Mouse (Mus musculus) frontal cortex, postnatal 36 days (tissue): Measurements from ENCODE around the gene Smarcc2.
A peak's percentile ranks its signal among the peaks of the same experiment; 100 is the strongest.
"Not testable (repeated sequence)": the region's sequence is repeated elsewhere in the genome, so short reads cannot be mapped to it uniquely, and the experiment has no call there.

ENCODE experiments used
- DNase-seq, 2 experiments: peaks; one replicate each; pipeline ENCODE4 v3.0.0; 2022; ENCODE audit warnings: low spot score in 2 of 2

The Smarcc2 gene

GRCm38 (mm10) chr10:128442718-128443117 is 16.3 kb upstream of the Smarcc2 start:
- DNase-seq: no peak

GRCm38 (mm10) chr10:128444354-128444753 is 14.7 kb upstream of the Smarcc2 start:
- DNase-seq: no peak

DNA sequence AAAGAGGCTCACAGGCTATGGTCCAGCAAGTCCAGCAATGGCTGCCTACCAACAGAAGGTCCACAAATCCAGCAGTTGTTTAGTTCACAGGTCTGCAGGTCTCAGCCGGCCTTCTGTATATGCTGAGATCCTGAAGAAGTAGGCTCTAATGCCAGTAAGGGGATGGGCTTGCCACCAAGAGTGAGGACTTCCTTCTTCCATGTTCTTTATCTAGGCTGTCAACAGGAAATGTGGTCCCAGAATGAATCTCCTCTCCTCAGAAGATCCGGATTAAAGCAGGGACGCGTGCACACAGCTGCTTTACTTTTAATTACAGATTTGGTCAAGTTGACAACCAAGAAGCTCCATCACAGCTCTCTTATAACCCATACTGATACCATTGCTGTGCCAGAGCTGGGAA is 13.6 kb upstream of the Smarcc2 start:
- no peak for DNase-seq

GRCm38 (mm10) chr10:128451014-128451413 is 8.0 kb upstream of the Smarcc2 start:
- DNase-seq: no peak

GRCm38 (mm10) chr10:128454471-128454870 is 4.6 kb upstream of the Smarcc2 start:
- no peak for DNase-seq

- peak in 1 of 2 experiments; percentile 67 for DNase-seq
These were observed 3.8 kb upstream of the Smarcc2 start for GRCm38 (mm10) chr10:128455280-128455679.

DNA sequence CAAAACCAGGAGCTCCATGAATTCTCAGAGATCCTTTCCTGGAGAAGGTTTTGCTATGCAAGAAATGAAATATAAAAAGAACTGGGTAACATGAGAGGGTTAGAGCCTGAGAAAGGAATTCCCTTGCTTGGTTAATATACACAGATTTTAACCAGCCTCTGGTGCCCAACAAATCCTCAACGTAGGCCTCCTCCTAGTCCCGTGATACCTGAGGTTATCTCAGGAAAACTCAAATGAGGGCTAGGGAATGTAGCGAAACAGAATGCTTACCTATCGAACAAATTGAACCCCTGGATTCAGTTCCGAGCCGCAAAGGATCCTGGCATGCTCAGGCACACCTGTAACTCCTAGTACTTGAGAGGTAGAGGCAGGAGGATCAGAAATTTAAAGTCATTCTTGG is 1.4 kb upstream of the Smarcc2 start:
- no peak for DNase-seq

- peak; percentile 94 to 98 for DNase-seq
These were observed 715 bp upstream of the Smarcc2 start for GRCm38 (mm10) chr10:128458348-128458718.

GRCm38 (mm10) chr10:128459409-128460269 is 591 bp downstream of the Smarcc2 start:
- peak; percentile 36 to 44 for DNase-seq

- DNase-seq: no peak
These were observed 1.2 kb downstream of the Smarcc2 start for GRCm38 (mm10) chr10:128460270-128460630.

DNA sequence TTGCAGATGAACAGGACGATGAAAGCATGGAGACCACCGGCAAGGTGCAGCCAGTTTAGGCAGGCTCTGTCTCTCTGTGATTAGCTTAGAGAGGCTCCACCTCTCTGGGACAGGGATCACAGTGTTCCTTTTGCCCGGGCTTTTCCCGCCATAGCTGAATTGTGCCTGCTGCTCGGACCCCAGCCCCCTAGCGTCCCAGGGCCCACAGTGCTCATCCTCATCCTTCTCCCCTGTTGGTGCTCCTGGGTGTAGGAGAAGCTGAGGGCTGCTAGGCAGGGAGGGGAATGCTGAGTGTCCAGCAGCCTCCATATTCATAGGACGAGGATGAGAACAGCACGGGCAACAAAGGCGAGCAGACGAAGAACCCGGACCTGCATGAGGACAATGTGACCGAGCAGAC is 15.3 kb downstream of the Smarcc2 start:
- no peak for DNase-seq

DNA sequence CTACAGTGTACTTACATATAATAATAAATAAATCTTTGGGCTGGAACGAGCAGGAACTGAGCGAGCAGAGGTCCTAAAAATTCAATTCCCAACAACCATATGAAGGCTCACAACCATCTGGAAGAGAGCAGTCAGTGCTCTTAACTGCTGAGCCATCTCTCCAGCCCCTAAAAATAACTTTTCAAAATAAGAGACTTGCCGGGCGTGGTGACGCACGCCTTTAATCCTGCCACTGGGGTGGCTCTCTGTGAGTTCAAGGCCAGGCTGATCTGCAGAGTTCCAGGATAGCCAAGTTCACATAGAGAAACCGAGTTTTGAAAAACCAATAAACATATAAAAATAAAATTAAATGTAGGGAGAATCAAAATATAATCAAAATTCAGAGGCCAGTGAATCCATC is 27.3 kb downstream of the Smarcc2 start:
- no peak for DNase-seq

DNA sequence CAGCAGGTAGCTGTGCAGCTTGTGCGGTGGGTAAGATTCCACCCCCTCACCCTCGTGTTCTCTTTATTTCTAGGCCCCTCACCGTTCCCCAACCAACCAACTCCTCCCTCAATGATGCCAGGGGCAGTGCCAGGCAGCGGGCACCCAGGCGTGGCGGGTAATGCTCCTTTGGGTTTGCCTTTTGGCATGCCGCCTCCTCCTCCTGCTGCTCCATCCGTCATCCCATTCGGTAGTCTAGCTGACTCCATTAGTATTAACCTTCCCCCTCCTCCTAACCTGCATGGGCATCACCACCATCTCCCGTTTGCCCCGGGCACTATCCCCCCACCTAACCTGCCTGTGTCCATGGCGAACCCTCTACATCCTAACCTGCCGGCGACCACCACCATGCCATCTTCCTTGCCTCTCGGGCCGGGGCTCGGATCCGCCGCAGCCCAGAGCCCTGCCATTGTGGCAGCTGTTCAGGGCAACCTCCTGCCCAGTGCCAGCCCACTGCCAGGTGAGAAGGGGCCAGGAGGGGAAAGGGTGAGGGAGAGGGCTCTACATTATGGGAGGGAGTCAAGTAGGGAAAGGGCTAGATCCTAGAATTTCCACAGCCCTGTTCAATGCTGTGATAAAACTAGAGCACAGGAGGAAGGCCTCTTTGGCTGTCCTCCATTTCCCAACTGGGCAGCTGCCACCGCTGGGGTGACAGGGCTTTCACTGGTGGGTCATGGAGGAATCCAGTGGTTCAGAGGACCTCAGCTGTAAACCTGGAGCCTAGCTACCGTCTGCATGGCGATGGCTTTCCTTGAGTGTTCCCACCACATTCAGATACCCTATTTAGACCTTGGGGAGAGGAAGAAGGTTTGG is 29.0 kb downstream of the Smarcc2 start:
- DNase-seq: no peak

- peak in 1 of 2 experiments; percentile 11 for DNase-seq
These were observed 29.7 kb downstream of the Smarcc2 start for GRCm38 (mm10) chr10:128488776-128489175.

- DNase-seq: no peak
These were observed 30.3 kb downstream of the Smarcc2 start for GRCm38 (mm10) chr10:128489380-128489779.

DNA sequence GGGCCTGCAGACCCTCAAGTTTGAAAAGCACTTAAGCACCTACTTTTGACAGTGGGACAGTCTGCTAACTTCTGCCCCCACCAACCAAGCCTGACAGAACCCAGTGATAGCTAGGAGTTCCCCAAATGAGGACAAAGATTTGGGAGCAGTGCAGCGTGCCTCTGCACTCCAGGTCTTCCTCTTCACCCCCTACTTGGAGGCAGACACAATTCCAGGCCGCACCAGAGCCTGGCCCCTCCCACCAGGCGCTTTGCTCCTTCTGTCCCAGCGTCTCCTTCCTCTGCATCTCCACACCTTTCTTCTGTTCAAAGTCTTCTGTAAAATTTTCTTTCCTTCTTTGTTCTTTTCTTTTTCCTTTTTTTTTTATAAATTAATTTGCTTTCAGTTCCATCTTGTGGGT is 30.7 kb downstream of the Smarcc2 start:
- DNase-seq: peak in 1 of 2 experiments; percentile 14

DNA sequence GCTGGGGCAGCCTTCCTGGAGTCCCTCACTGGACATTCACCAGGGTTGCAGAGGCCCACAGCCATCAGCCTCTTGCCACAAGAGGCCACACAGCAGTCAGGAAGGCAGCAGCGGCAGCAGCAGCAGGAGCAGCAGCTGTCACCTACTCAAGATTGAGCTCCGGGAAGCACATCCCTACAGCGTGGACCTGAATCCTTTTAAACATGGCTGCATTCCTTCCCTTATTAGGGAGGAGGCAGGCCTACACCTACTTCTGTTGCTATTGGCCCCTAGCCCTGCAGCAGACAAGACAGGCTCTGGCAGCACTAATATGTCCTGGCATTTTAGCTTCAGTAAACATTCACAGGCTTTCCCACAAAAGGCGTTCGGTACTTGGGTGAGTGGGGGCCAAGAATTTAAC is 31.2 kb downstream of the Smarcc2 start:
- no peak for DNase-seq

- DNase-seq: no peak
These were observed 31.9 kb downstream of the Smarcc2 start for GRCm38 (mm10) chr10:128490912-128491311.

DNA sequence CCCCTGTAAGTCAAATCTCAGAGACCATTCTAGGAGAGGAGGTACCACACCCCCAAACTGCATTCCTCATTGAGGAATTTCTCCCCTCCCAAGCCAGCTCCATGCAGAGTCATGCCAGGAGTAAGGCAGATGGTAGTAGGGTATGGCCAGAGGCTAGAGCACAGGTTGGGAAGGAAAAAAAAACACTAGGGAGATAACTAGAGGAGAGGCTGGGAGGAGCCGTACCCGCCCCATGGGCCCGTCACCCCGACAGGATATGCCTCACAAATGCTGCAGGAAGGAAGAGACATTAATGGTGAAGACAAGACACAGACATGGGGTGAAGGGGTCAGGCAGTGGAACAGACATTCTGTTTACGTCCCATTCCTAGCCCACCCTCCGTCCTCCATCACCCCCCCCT is 32.4 kb downstream of the Smarcc2 start:
- DNase-seq: peak in 1 of 2 experiments; percentile 23

GRCm38 (mm10) chr10:128492051-128492450 is 33.0 kb downstream of the Smarcc2 start:
- DNase-seq: not testable (repeated sequence)

GRCm38 (mm10) chr10:128492633-128493311 is 33.7 kb downstream of the Smarcc2 start:
- DNase-seq: peak; percentile 63 to 73

DNA sequence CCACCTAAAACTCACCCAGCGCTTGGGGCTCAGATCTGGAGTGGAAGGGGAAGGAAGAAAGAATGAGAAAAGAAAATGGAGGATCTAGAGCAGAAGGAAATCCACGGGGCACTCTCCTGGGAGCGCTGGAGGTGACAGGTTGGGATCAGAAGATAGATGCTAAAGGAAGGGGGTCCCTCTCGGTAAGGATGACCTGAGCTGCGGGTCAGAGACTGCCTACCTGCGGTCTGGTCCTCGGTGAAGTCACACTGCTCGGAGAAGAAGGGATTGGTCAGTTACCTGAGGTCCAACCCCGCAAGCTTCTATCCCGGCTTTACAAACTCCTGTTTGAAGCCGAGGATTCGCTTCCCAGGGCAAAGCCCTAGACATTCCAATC is 34.3 kb downstream of the Smarcc2 start:
- peak in 1 of 2 experiments; percentile 36 for DNase-seq
